Mouse (Mus musculus): ENCODE data around the gene Tmem213.

DNA sequence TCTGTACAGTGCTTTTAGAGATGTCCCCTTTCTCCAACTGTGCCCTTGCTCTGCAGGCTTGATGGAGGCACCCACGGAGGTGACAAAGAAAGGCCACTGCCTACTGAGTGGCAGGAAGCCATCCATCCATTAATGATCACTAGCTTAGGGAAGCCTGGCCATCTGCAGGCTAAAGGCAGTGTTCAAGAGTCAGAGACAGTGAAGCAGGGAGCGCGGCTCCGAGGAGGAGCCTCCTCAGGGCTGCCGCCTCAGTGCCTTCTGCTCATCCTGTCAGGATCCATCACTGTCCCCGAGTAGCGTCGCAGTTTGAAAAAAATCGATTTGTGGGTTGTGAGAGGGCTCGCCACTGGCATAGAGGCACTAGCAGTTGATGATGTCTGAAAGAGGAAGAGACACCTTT lies 39.6 kb downstream of the Tmem213 start:
- no peak for TF ChIP-seq CTCF (IDR thresholded peaks at IDR 0.05; ENCODE audit: low read depth, low read length)
- no peak for TF ChIP-seq POLR2A (IDR thresholded peaks at IDR 0.05; ENCODE audit: borderline replicate concordance, low read depth, low read length)
